Mouse (Mus musculus): ENCODE data around the gene Rbm28. TPM values are rescaled to one million over a fixed set of nuclear protein-coding genes. Genes with fewer than 3 reads are reported as not detected.

The Rbm28 gene
- polyA plus RNA-seq, 1 experiment from 2014 or later, result 33.8 TPM

GRCm38 (mm10) chr6:29108376-29108775, 56.4 kb downstream of the Rbm28 start:
- WGBS, result 71% methylated on average over 1 of the region's 1 CpGs
- no peak overlapping the region for H3K9ac ChIP-seq (ENCODE audit: low read depth, low read length)
- no peak overlapping the region for H3K4me3 ChIP-seq (ENCODE audit: low read length)
- H3K27ac ChIP-seq (ENCODE audit: low read depth, low read length), result no peak overlapping the region
- no peak for ATAC-seq
- no peaks in the 10 kb centered on the region for H3K36me3 ChIP-seq (ENCODE audit: control insufficient read depth, insufficient read depth, low read length)
- H3K9me3 ChIP-seq (ENCODE audit: control insufficient read depth, low read length), result 0 out of 2 replicates have a peak, but pooled peaks cover 5% of the 10 kb centered on the region
- no peak overlapping the region for H3K4me2 ChIP-seq (ENCODE audit: low read length)
- no peaks in the 10 kb centered on the region for H3K4me1 ChIP-seq (ENCODE audit: control insufficient read depth, insufficient read depth, low read depth, low read length)
- H3K27me3 ChIP-seq (replicated peaks; ENCODE audit: control insufficient read depth, insufficient read depth, low read length), result no peaks in the 10 kb centered on the region

GRCm38 (mm10) chr6:29101248-29101864, 63.5 kb downstream of the Rbm28 start:
- H3K36me3 ChIP-seq (ENCODE audit: control insufficient read depth, insufficient read depth, low read length), result no peaks in the 10 kb centered on the region
- no peak overlapping the region for H3K27ac ChIP-seq (ENCODE audit: low read depth, low read length)
- H3K27me3 ChIP-seq (replicated peaks; ENCODE audit: control insufficient read depth, insufficient read depth, low read length), result no peaks in the 10 kb centered on the region
- no peak overlapping the region for H3K4me2 ChIP-seq (ENCODE audit: low read length)
- ATAC-seq, result peak; percentile 37; the same call in 1 of the 2 replicates
- WGBS, result 73% methylated on average over 9 of the region's 9 CpGs
- 0 out of 2 replicates have a peak, but pooled peaks cover 3% of the 10 kb centered on the region for H3K4me1 ChIP-seq (ENCODE audit: control insufficient read depth, insufficient read depth, low read depth, low read length)
- H3K9ac ChIP-seq (ENCODE audit: low read depth, low read length), result no peak overlapping the region
- H3K4me3 ChIP-seq (ENCODE audit: low read length), result no peak overlapping the region
- H3K9me3 ChIP-seq (ENCODE audit: control insufficient read depth, low read length), result 0 out of 2 replicates have a peak, but pooled peaks cover under 1% of the 10 kb centered on the region

GRCm38 (mm10) chr6:29100423-29100822, 64.4 kb downstream of the Rbm28 start:
- no peak overlapping the region for H3K9ac ChIP-seq (ENCODE audit: low read depth, low read length)
- H3K4me1 ChIP-seq (ENCODE audit: control insufficient read depth, insufficient read depth, low read depth, low read length), result 0 out of 2 replicates have a peak, but pooled peaks cover 3% of the 10 kb centered on the region
- no peak overlapping the region for H3K27ac ChIP-seq (ENCODE audit: low read depth, low read length)
- no peaks in the 10 kb centered on the region for H3K27me3 ChIP-seq (replicated peaks; ENCODE audit: control insufficient read depth, insufficient read depth, low read length)
- H3K4me3 ChIP-seq (ENCODE audit: low read length), result no peak overlapping the region
- ATAC-seq, result no peak
- WGBS, result 36% methylated on average over 3 of the region's 3 CpGs
- H3K9me3 ChIP-seq (ENCODE audit: control insufficient read depth, low read length), result peaks cover 5% of the 10 kb centered on the region; the same call in 1 of the 2 replicates
- H3K36me3 ChIP-seq (ENCODE audit: control insufficient read depth, insufficient read depth, low read length), result no peaks in the 10 kb centered on the region
- H3K4me2 ChIP-seq (ENCODE audit: low read length), result no peak overlapping the region

GRCm38 (mm10) chr6:29099536-29100170, 65.2 kb downstream of the Rbm28 start:
- Histone ChIP-seq H3K27me3 (replicated peaks; ENCODE audit: control insufficient read depth, insufficient read depth, low read length) (no peaks in the 10 kb centered on the region), H3K9me3 (ENCODE audit: control insufficient read depth, low read length) (peaks cover 8% of the 10 kb centered on the region), H3K4me3 (ENCODE audit: low read length) (no peak overlapping the region), H3K4me2 (ENCODE audit: low read length) (no peak overlapping the region), H3K27ac (ENCODE audit: low read depth, low read length) (no peak overlapping the region), H3K4me1 (ENCODE audit: control insufficient read depth, insufficient read depth, low read depth, low read length) (0 out of 2 replicates have a peak, but pooled peaks cover 3% of the 10 kb centered on the region), H3K36me3 (ENCODE audit: control insufficient read depth, insufficient read depth, low read length) (no peaks in the 10 kb centered on the region), H3K9ac (ENCODE audit: low read depth, low read length) (no peak overlapping the region)
- 52% methylated on average over 14 of the region's 14 CpGs for WGBS
- ATAC-seq, result no peak

- H3K9me3 ChIP-seq (ENCODE audit: control insufficient read depth, low read length), result peaks cover 13% of the 10 kb centered on the region
- H3K27ac ChIP-seq (ENCODE audit: low read depth, low read length), result no peak overlapping the region
- H3K27me3 ChIP-seq (replicated peaks; ENCODE audit: control insufficient read depth, insufficient read depth, low read length), result no peaks in the 10 kb centered on the region
- H3K4me3 ChIP-seq (ENCODE audit: low read length), result no peak overlapping the region
- no peak overlapping the region for H3K9ac ChIP-seq (ENCODE audit: low read depth, low read length)
- no peak overlapping the region for H3K4me2 ChIP-seq (ENCODE audit: low read length)
- no peaks in the 10 kb centered on the region for H3K36me3 ChIP-seq (ENCODE audit: control insufficient read depth, insufficient read depth, low read length)
- ATAC-seq, result no peak
- H3K4me1 ChIP-seq (ENCODE audit: control insufficient read depth, insufficient read depth, low read depth, low read length), result no peaks in the 10 kb centered on the region
- WGBS, result 58% methylated on average over 11 of the region's 11 CpGs
Measured at GRCm38 (mm10) chr6:29092904-29093303, 71.9 kb downstream of the Rbm28 start.

GRCm38 (mm10) chr6:29092234-29092633, 72.6 kb downstream of the Rbm28 start:
- no peak for ATAC-seq
- 82% methylated on average over 7 of the region's 7 CpGs for WGBS
- H3K4me1 ChIP-seq (ENCODE audit: control insufficient read depth, insufficient read depth, low read depth, low read length), result no peaks in the 10 kb centered on the region
- peaks cover 13% of the 10 kb centered on the region for H3K9me3 ChIP-seq (ENCODE audit: control insufficient read depth, low read length)
- H3K4me2 ChIP-seq (ENCODE audit: low read length), result no peak overlapping the region
- H3K27ac ChIP-seq (ENCODE audit: low read depth, low read length), result no peak overlapping the region
- no peaks in the 10 kb centered on the region for H3K36me3 ChIP-seq (ENCODE audit: control insufficient read depth, insufficient read depth, low read length)
- H3K4me3 ChIP-seq (ENCODE audit: low read length), result no peak overlapping the region
- no peak overlapping the region for H3K9ac ChIP-seq (ENCODE audit: low read depth, low read length)
- H3K27me3 ChIP-seq (replicated peaks; ENCODE audit: control insufficient read depth, insufficient read depth, low read length), result no peaks in the 10 kb centered on the region

GRCm38 (mm10) chr6:29087921-29088709, 76.7 kb downstream of the Rbm28 start:
- no peak overlapping the region for H3K4me3 ChIP-seq (ENCODE audit: low read length)
- H3K4me2 ChIP-seq (ENCODE audit: low read length), result no peak overlapping the region
- no peaks in the 10 kb centered on the region for H3K4me1 ChIP-seq (ENCODE audit: control insufficient read depth, insufficient read depth, low read depth, low read length)
- ATAC-seq, result no peak
- H3K27me3 ChIP-seq (replicated peaks; ENCODE audit: control insufficient read depth, insufficient read depth, low read length), result no peaks in the 10 kb centered on the region
- H3K9me3 ChIP-seq (ENCODE audit: control insufficient read depth, low read length), result peaks cover 5% of the 10 kb centered on the region
- no peak overlapping the region for H3K27ac ChIP-seq (ENCODE audit: low read depth, low read length)
- H3K9ac ChIP-seq (ENCODE audit: low read depth, low read length), result no peak overlapping the region
- H3K36me3 ChIP-seq (ENCODE audit: control insufficient read depth, insufficient read depth, low read length), result no peaks in the 10 kb centered on the region
- 75% methylated on average over 7 of the region's 7 CpGs for whole genome bisulfite sequencing

- H3K4me3 ChIP-seq (ENCODE audit: low read length), result no peak overlapping the region
- no peaks in the 10 kb centered on the region for H3K27me3 ChIP-seq (replicated peaks; ENCODE audit: control insufficient read depth, insufficient read depth, low read length)
- no peaks in the 10 kb centered on the region for H3K36me3 ChIP-seq (ENCODE audit: control insufficient read depth, insufficient read depth, low read length)
- H3K9me3 ChIP-seq (ENCODE audit: control insufficient read depth, low read length), result no peaks in the 10 kb centered on the region
- WGBS, result 76% methylated on average over 7 of the region's 7 CpGs
- H3K4me1 ChIP-seq (ENCODE audit: control insufficient read depth, insufficient read depth, low read depth, low read length), result no peaks in the 10 kb centered on the region
- no peak overlapping the region for H3K9ac ChIP-seq (ENCODE audit: low read depth, low read length)
- no peak overlapping the region for H3K27ac ChIP-seq (ENCODE audit: low read depth, low read length)
- no peak overlapping the region for H3K4me2 ChIP-seq (ENCODE audit: low read length)
- no peak for ATAC-seq
Measured at GRCm38 (mm10) chr6:29084401-29084800, 80.4 kb downstream of the Rbm28 start.

- H3K9ac ChIP-seq (ENCODE audit: low read depth, low read length), result no peak overlapping the region
- 0 out of 2 replicates have a peak, but pooled peaks have one; percentile 22 for ATAC-seq
- no peaks in the 10 kb centered on the region for H3K27me3 ChIP-seq (replicated peaks; ENCODE audit: control insufficient read depth, insufficient read depth, low read length)
- H3K36me3 ChIP-seq (ENCODE audit: control insufficient read depth, insufficient read depth, low read length), result no peaks in the 10 kb centered on the region
- H3K4me1 ChIP-seq (ENCODE audit: control insufficient read depth, insufficient read depth, low read depth, low read length), result no peaks in the 10 kb centered on the region
- no peak overlapping the region for H3K4me2 ChIP-seq (ENCODE audit: low read length)
- H3K27ac ChIP-seq (ENCODE audit: low read depth, low read length), result no peak overlapping the region
- H3K9me3 ChIP-seq (ENCODE audit: control insufficient read depth, low read length), result no peaks in the 10 kb centered on the region
- WGBS, result 43% methylated on average over 9 of the region's 9 CpGs
- H3K4me3 ChIP-seq (ENCODE audit: low read length), result no peak overlapping the region
Measured at GRCm38 (mm10) chr6:29082776-29083354, 81.9 kb downstream of the Rbm28 start.
